Mouse (Mus musculus) embryonic facial prominence, embryonic 14.5 days (tissue): ENCODE data around the gene Lcn2. TPM values are rescaled to one million over a fixed set of nuclear protein-coding genes. Genes with fewer than 3 reads are reported as not detected.

Experiments used
- ATAC-seq: fragments of 200-750 bp; cut with Nextera tagmentation; 2 replicates; pipeline ENCODE4 v1.8.0; 2017; ENCODE audit warnings: low read depth, moderate number of reproducible peaks, moderate TSS enrichment
- DNase-seq: peaks from one replicate; pipeline ENCODE4 v3.0.0-alpha.2; 2015; ENCODE audit warnings: low spot score
- H3K27ac ChIP-seq: fragments of 300-500 bp; sonication (generic); replicated peaks from 2 replicates; pipeline ENCODE4 v1.5.1; 2014; ENCODE audit warnings: low read depth, mild to moderate bottlenecking, low read length, moderate library complexity
- H3K27me3 ChIP-seq: fragments of 300-500 bp; sonication (generic); replicated peaks from 2 replicates; pipeline ENCODE4 v1.6.1; 2014; ENCODE audit warnings: low read length; ENCODE audit not compliant: control insufficient read depth, insufficient read depth
- H3K36me3 ChIP-seq: fragments of 300-500 bp; sonication (generic); 2 replicates; pipeline ENCODE4 v1.6.1; 2014; ENCODE audit warnings: low read length, mixed read lengths; ENCODE audit not compliant: control insufficient read depth, insufficient read depth
- H3K4me1 ChIP-seq: fragments of 300-500 bp; sonication (generic); 2 replicates; pipeline ENCODE4 v1.6.1; 2014; ENCODE audit warnings: antibody characterized with exemption, low read length; ENCODE audit not compliant: control insufficient read depth, insufficient read depth
- H3K4me2 ChIP-seq: fragments of 300-500 bp; sonication (generic); 2 replicates; pipeline ENCODE4 v1.6.1; 2014; ENCODE audit warnings: low read depth, mild to moderate bottlenecking, low read length, moderate library complexity, mixed read lengths
- H3K4me3 ChIP-seq: fragments of 300-500 bp; sonication (generic); 2 replicates; pipeline ENCODE4 v1.5.1; 2014; ENCODE audit warnings: low read depth, mild to moderate bottlenecking, low read length
- H3K9ac ChIP-seq: fragments of 300-500 bp; sonication (generic); 2 replicates; pipeline ENCODE4 v1.6.1; 2014; ENCODE audit warnings: low read depth, mild to moderate bottlenecking, low read length, moderate library complexity, mixed read lengths
- H3K9me3 ChIP-seq: fragments of 300-500 bp; sonication (generic); 2 replicates; pipeline ENCODE4 v1.6.1; 2016; ENCODE audit warnings: low read length; ENCODE audit not compliant: control insufficient read depth
- WGBS: fragments of 180-500 bp; shearing (Covaris S2); extraction: QIAGEN DNeasy Blood & Tissue Kit; methylation state at CpG from one replicate; pipeline ENCODE4 v1.1.7; 2014; 5-methylcytosine and 5-hydroxymethylcytosine counted together
- polyA plus RNA-seq: library from polyadenylated mRNA; unstranded; fragments of >200 nt; fragmentation: Nextera tagmentation; extraction: Ambion mirVana; gene quantifications from 2 replicates; pipeline ENCODE4 v1.2.1, GENCODE M21; 2014

The Lcn2 gene
- polyA plus RNA-seq, 1 experiment from 2014 or later = 7.9 TPM

- DNase-seq = no peak
- no peak for ATAC-seq
- no peak overlapping the region for H3K4me2 ChIP-seq
- no peaks in the 10 kb centered on the region for H3K9me3 ChIP-seq
- H3K36me3 ChIP-seq = no peaks in the 10 kb centered on the region
- no peak overlapping the region for H3K27ac ChIP-seq
- 70% methylated on average over 2 of the region's 3 CpGs for WGBS
- H3K4me1 ChIP-seq = peaks cover 7% of the 10 kb centered on the region; the same call in 1 of the 2 replicates
- no peaks in the 10 kb centered on the region for H3K27me3 ChIP-seq
- H3K9ac ChIP-seq = no peak overlapping the region
- H3K4me3 ChIP-seq = no peak overlapping the region
These were observed 30.3 kb downstream of the Lcn2 start for GRCm38 (mm10) chr2:32357710-32358109.

- no peak overlapping the region for H3K9ac ChIP-seq
- no peaks in the 10 kb centered on the region for H3K36me3 ChIP-seq
- H3K4me2 ChIP-seq = no peak overlapping the region
- no peak overlapping the region for H3K4me3 ChIP-seq
- no peaks in the 10 kb centered on the region for H3K27me3 ChIP-seq
- WGBS = 61% methylated on average over 10 of the region's 10 CpGs
- DNase-seq = no peak
- no peaks in the 10 kb centered on the region for H3K9me3 ChIP-seq
- H3K4me1 ChIP-seq = peaks cover 9% of the 10 kb centered on the region; the same call in 1 of the 2 replicates
- no peak for ATAC-seq
- H3K27ac ChIP-seq = no peak overlapping the region
These were observed 31.8 kb downstream of the Lcn2 start for GRCm38 (mm10) chr2:32356216-32356615.

- H3K36me3 ChIP-seq = no peaks in the 10 kb centered on the region
- H3K4me1 ChIP-seq = peaks cover 17% of the 10 kb centered on the region
- H3K9me3 ChIP-seq = no peaks in the 10 kb centered on the region
- H3K27me3 ChIP-seq = no peaks in the 10 kb centered on the region
- no peak overlapping the region for H3K27ac ChIP-seq
- H3K4me2 ChIP-seq = no peak overlapping the region
- ATAC-seq (no peak), DNase-seq (no peak)
- no peak overlapping the region for H3K9ac ChIP-seq
- H3K4me3 ChIP-seq = no peak overlapping the region
- 85% methylated on average over 3 of the region's 3 CpGs for WGBS
These were observed 33.6 kb downstream of the Lcn2 start for GRCm38 (mm10) chr2:32354336-32354895.

- Histone ChIP-seq H3K9me3 (no peaks in the 10 kb centered on the region), H3K36me3 (0 out of 2 replicates have a peak, but pooled peaks cover under 1% of the 10 kb centered on the region), H3K9ac (no peak overlapping the region), H3K27ac (no peak overlapping the region), H3K27me3 (no peaks in the 10 kb centered on the region), H3K4me3 (no peak overlapping the region), H3K4me1 (peaks cover 17% of the 10 kb centered on the region), H3K4me2 (peak overlapping the region; percentile 69; the same call in 1 of the 2 replicates)
- DNase-seq (no peak), ATAC-seq (no peak)
- WGBS = 55% methylated on average over 6 of the region's 6 CpGs
These were observed 34.2 kb downstream of the Lcn2 start for GRCm38 (mm10) chr2:32353836-32354235.

GRCm38 (mm10) chr2:32353007-32353542 is 35.0 kb downstream of the Lcn2 start, which contains the start of gene Dnm1:
TSS of gene Dnm1 (minus strand) at chr2:32353338.
- Histone ChIP-seq H3K4me1 (peaks cover 17% of the 10 kb centered on the region), H3K9ac (peak within 1 kb of the TSS; percentile 83), H3K27me3 (no peaks in the 10 kb centered on the region), H3K9me3 (no peaks in the 10 kb centered on the region), H3K4me3 (peak within 1 kb of the TSS; percentile 73), H3K27ac (peak within 1 kb of the TSS; percentile 86), H3K4me2 (peak within 1 kb of the TSS; percentile 69), H3K36me3 (0 out of 2 replicates have a peak, but pooled peaks cover 8% of the 10 kb centered on the region)
- DNase-seq (peak; percentile 91), ATAC-seq (peak; percentile 74)
- WGBS = under 1% methylated on average over 30 of the region's 63 CpGs

GRCm38 (mm10) chr2:32352151-32353006 is 35.7 kb downstream of the Lcn2 start, which contains the start of gene Ciz1:
TSS of gene Ciz1 (plus strand) at chr2:32352327.
- Histone ChIP-seq H3K9me3 (no peaks in the 10 kb centered on the region), H3K27me3 (no peaks in the 10 kb centered on the region), H3K4me3 (peak within 1 kb of the TSS; percentile 73), H3K36me3 (peaks cover 14% of the 10 kb centered on the region; the same call in 1 of the 2 replicates), H3K4me2 (peak within 1 kb of the TSS; percentile 69), H3K27ac (peak within 1 kb of the TSS; percentile 86), H3K4me1 (peaks cover 17% of the 10 kb centered on the region), H3K9ac (peak within 1 kb of the TSS; percentile 83)
- ATAC-seq (peak; percentile 55), DNase-seq (peak; percentile 50)
- 0% methylated on average over 16 of the region's 52 CpGs for WGBS

GRCm38 (mm10) chr2:32351471-32351961 is 36.5 kb downstream of the Lcn2 start:
- Histone ChIP-seq H3K9me3 (no peaks in the 10 kb centered on the region), H3K27me3 (no peaks in the 10 kb centered on the region), H3K9ac (peak overlapping the region; percentile 83), H3K36me3 (peaks cover 14% of the 10 kb centered on the region; the same call in 1 of the 2 replicates), H3K27ac (no peak overlapping the region; the same call in 1 of the 2 replicates), H3K4me2 (peak overlapping the region; percentile 69), H3K4me1 (peaks cover 17% of the 10 kb centered on the region), H3K4me3 (peak overlapping the region; percentile 73)
- DNase-seq (no peak), ATAC-seq (no peak)
- 35% methylated on average over 9 of the region's 9 CpGs for WGBS

- H3K9ac ChIP-seq = no peak overlapping the region
- 46% methylated on average over 13 of the region's 13 CpGs for WGBS
- ATAC-seq (no peak), DNase-seq (no peak)
- no peaks in the 10 kb centered on the region for H3K9me3 ChIP-seq
- H3K4me3 ChIP-seq = no peak overlapping the region
- H3K27me3 ChIP-seq = no peaks in the 10 kb centered on the region
- H3K27ac ChIP-seq = no peak overlapping the region
- H3K36me3 ChIP-seq = peaks cover 14% of the 10 kb centered on the region; the same call in 1 of the 2 replicates
- peak overlapping the region; percentile 69 for H3K4me2 ChIP-seq
- peaks cover 17% of the 10 kb centered on the region for H3K4me1 ChIP-seq
These were observed 37.5 kb downstream of the Lcn2 start for GRCm38 (mm10) chr2:32350471-32351051.
